Mouse (Mus musculus): ENCODE measurements around the gene Sbk1.

DNA sequence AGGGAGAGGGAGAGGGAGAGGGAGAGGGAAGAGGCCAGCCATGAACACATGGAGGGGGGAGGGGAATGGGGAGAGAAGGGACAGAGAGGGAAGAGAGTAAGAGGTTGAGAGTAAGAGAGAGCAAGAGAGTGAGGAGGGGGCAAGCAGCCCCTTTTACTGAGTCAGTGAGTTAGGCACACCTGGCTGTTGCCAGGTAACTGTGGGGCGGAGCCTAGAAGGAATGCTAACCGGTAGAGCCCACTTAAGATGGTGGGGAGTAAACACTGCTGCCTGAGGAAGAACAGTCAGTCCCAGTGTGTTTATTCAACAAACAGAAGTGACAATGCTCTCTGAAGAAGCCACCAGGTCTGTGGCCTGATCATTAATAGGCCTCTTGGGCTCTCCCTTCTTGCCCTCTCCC, 58.3 kb downstream of the Sbk1 start:
- TF ChIP-seq CTCF (IDR thresholded peaks at IDR 0.05; ENCODE audit: insufficient read depth, low read length) (no peak), POLR2A (IDR thresholded peaks at IDR 0.05; ENCODE audit: borderline replicate concordance, extremely low read depth, low read depth, low read length) (no peak)

All from lung, adult 2 months (tissue).